Mouse (Mus musculus): ENCODE results near the gene Akr1a1. TPM values are rescaled to one million over a fixed set of nuclear protein-coding genes. Genes with fewer than 3 reads are reported as not detected.
A peak's percentile ranks its signal among the peaks of the same experiment; 100 is the strongest.

Akr1a1 gene
- polyA plus RNA-seq (2015; fragmentation: Nextera tagmentation; extraction: Ambion mirVana): 794 and 796 TPM in 2 replicates

DNA sequence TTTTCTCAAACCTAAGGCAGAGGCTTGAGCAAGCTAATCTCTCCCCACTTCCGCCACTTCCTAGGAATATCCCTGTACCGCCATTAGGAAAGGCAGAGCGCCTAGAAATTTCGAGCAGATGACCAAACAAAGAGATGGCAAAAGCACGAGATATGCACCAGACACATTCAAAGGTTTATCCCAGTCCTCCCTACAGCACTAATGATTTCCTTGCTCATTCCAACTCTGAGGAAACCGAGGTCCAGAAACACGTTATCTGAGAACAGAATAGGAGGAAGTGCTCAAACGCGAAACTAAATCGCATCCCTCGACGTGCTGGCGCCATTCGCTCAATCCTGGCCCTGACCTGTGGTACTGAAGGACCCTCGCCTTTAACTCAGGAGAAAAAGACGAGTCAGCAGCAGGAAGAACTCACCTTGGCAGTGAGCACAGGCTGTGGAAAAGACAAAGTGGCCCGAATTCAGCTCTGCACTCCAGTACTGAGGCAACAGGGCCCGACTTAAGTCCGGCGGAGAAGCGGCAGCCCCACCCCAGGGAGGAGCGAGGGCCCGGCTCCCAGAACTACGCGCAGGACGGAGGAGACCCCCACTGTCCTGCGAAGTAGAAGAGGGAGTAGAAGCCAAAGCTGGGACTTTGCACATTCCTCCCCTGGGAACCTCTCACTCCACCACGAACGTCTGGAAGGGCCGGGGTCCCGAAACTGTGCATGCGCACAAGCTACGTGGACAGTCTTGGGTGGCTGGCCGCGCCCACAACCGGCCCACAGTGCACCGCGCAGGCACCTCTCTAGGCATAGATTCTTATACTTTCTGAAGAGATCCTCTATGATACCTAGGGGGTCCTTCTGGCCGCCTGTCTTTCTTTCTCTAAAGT lies at the start of gene Akr1a1:
Akr1a1 (minus strand) TSS at position 757 of the 873 bp plus-strand sequence.
- Histone ChIP-seq H3K27ac (ENCODE audit: low read length) (peak within 1 kb of the TSS; percentile 73), H3K4me3 (replicated peaks; ENCODE audit: low read length) (peak within 1 kb of the TSS; percentile 73), H3K36me3 (ENCODE audit: control insufficient read depth, insufficient read depth) (no peaks in the 10 kb centered on the region; the same call in 1 of the 2 replicates), H3K4me1 (replicated peaks; ENCODE audit: control insufficient read depth, insufficient read depth, low read length) (peaks cover 38% of the 10 kb centered on the region), H3K9ac (replicated peaks; ENCODE audit: low read depth, low read length) (peak within 1 kb of the TSS; percentile 83), H3K4me2 (ENCODE audit: low read length) (peak within 1 kb of the TSS; percentile 87), H3K9me3 (ENCODE audit: control insufficient read depth, low read length) (no peaks in the 10 kb centered on the region), H3K27me3 (replicated peaks; ENCODE audit: control insufficient read depth, insufficient read depth, low read length) (no peaks in the 10 kb centered on the region)
- ATAC-seq: peak; percentile 100
- WGBS: under 1% methylated on average over 39 of the region's 39 CpGs

DNA sequence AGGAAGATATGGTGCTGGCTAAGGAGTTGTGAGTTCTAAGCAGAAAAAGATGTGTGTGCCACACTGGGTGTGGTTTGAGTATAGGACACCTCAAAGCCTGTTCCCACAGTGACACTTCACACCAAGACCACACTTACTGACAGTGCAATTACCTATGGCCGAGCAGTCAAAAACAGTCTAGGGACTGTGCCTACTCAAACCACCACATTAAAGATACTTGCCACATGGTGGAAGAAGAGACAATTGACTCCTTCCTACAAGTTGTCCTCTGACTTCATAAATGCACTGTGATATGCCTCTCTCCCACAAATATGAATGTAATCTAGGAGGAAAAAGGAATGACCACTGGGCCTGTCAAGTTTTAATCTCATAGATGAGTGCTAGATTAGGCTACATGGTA lies 49.5 kb upstream of the Akr1a1 start:
- no peak overlapping the region for H3K27ac ChIP-seq (ENCODE audit: low read length)
- no peak for ATAC-seq
- WGBS: 83% methylated on average over 1 of the region's 1 CpGs

DNA sequence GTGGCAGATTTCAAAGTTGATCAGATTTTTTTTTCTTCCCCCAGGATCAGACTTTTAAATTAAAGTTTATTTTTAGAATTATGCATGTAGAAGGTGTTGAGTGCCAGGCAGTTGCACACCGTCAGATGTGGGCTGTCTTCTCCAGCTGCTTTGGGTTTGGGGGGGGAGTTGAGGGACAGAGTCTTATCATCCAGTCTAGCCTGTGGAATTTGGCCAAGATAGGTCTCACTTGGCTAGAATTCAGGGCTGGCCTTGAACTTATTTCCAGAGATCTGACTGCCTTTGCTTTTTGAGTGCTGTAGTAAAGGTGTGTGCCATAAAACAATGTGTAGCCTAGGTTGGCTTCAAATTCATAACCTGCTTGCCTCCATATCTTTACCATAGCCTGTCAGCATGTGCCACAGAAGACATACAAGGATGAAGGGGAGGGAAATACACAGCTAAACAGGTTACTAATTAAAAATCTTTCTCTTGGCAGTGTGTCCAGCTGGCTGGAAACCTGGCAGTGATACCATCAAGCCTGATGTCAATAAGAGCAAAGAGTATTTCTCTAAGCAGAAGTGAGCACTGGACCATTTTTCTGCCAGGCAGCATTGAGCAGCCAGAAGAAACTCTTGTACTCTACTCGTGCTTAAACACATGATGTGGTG lies 47.3 kb upstream of the Akr1a1 start:
- no peaks in the 10 kb centered on the region for H3K9me3 ChIP-seq (ENCODE audit: control insufficient read depth, low read length)
- no peak for ATAC-seq
- H3K4me1 ChIP-seq (replicated peaks; ENCODE audit: control insufficient read depth, insufficient read depth, low read length): no peaks in the 10 kb centered on the region
- no peak overlapping the region for H3K4me2 ChIP-seq (ENCODE audit: low read length)
- 76% methylated on average over 2 of the region's 2 CpGs for WGBS
- H3K4me3 ChIP-seq (replicated peaks; ENCODE audit: low read length): no peak overlapping the region
- no peak overlapping the region for H3K9ac ChIP-seq (replicated peaks; ENCODE audit: low read depth, low read length)
- no peak overlapping the region for H3K27ac ChIP-seq (ENCODE audit: low read length)
- no peaks in the 10 kb centered on the region for H3K27me3 ChIP-seq (replicated peaks; ENCODE audit: control insufficient read depth, insufficient read depth, low read length)
- peaks cover 8% of the 10 kb centered on the region for H3K36me3 ChIP-seq (ENCODE audit: control insufficient read depth, insufficient read depth)

More for the DNA sequence above, 49.5 kb upstream of the Akr1a1 start:
- H3K4me1 ChIP-seq (replicated peaks; ENCODE audit: control insufficient read depth, insufficient read depth, low read length): no peaks in the 10 kb centered on the region
- H3K9me3 ChIP-seq (ENCODE audit: control insufficient read depth, low read length): no peaks in the 10 kb centered on the region
- no peak overlapping the region for H3K4me3 ChIP-seq (replicated peaks; ENCODE audit: low read length)
- H3K27me3 ChIP-seq (replicated peaks; ENCODE audit: control insufficient read depth, insufficient read depth, low read length): no peaks in the 10 kb centered on the region
- no peak overlapping the region for H3K4me2 ChIP-seq (ENCODE audit: low read length)
- H3K36me3 ChIP-seq (ENCODE audit: control insufficient read depth, insufficient read depth): no peaks in the 10 kb centered on the region
- no peak overlapping the region for H3K9ac ChIP-seq (replicated peaks; ENCODE audit: low read depth, low read length)

DNA sequence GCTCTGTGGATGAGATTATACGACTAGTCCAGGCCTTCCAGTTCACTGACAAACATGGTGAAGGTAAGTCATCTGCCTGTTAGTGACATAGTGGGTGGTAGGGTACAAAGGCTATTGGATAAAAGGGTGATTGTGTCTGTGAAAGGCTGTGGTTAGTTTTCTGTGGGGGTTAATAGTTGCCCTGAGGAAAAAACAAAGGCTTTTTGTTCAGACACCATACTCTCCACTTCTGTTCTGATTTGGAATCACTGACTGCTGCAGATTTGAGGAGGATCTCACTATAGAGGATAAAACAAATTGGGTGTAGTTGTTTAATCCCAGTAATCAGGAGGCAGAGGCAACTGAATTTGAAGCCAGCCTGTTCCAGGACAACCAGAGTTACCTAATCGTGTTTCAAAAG lies 42.3 kb upstream of the Akr1a1 start:
- WGBS: 71% methylated on average over 2 of the region's 2 CpGs
- Histone ChIP-seq H3K9me3 (ENCODE audit: control insufficient read depth, low read length) (no peaks in the 10 kb centered on the region), H3K9ac (replicated peaks; ENCODE audit: low read depth, low read length) (no peak overlapping the region), H3K4me1 (replicated peaks; ENCODE audit: control insufficient read depth, insufficient read depth, low read length) (no peaks in the 10 kb centered on the region), H3K4me3 (replicated peaks; ENCODE audit: low read length) (no peak overlapping the region), H3K36me3 (ENCODE audit: control insufficient read depth, insufficient read depth) (peaks cover 15% of the 10 kb centered on the region), H3K27me3 (replicated peaks; ENCODE audit: control insufficient read depth, insufficient read depth, low read length) (no peaks in the 10 kb centered on the region), H3K27ac (ENCODE audit: low read length) (no peak overlapping the region), H3K4me2 (ENCODE audit: low read length) (no peak overlapping the region)
- ATAC-seq: no peak

DNA sequence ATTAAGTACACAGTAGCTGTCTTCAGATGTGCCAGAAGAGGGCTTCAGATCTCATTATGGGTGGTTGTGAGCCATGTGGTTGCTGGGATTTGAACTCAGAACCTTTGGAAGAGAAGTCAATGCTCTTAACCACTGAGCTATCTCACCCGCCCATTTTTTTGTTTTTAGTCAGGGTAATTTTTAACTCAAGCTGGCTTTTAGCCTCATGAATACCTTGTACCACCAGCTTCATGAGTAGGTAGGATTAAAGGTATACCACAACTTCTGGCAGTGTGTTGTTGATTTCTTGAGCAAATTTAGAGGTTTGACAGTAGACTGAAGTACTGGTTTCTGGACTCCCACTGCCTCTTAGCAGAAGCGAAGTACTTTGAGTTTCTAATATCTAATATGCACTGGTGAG lies 40.7 kb upstream of the Akr1a1 start:
- H3K9ac ChIP-seq (replicated peaks; ENCODE audit: low read depth, low read length): no peak overlapping the region
- ATAC-seq: no peak
- no peaks in the 10 kb centered on the region for H3K9me3 ChIP-seq (ENCODE audit: control insufficient read depth, low read length)
- H3K27ac ChIP-seq (ENCODE audit: low read length): no peak overlapping the region
- peaks cover 15% of the 10 kb centered on the region for H3K36me3 ChIP-seq (ENCODE audit: control insufficient read depth, insufficient read depth)
- H3K4me3 ChIP-seq (replicated peaks; ENCODE audit: low read length): no peak overlapping the region
- no peak overlapping the region for H3K4me2 ChIP-seq (ENCODE audit: low read length)
- 98% methylated on average over 2 of the region's 2 CpGs for WGBS
- H3K27me3 ChIP-seq (replicated peaks; ENCODE audit: control insufficient read depth, insufficient read depth, low read length): no peaks in the 10 kb centered on the region
- peaks cover 2% of the 10 kb centered on the region for H3K4me1 ChIP-seq (replicated peaks; ENCODE audit: control insufficient read depth, insufficient read depth, low read length)

DNA sequence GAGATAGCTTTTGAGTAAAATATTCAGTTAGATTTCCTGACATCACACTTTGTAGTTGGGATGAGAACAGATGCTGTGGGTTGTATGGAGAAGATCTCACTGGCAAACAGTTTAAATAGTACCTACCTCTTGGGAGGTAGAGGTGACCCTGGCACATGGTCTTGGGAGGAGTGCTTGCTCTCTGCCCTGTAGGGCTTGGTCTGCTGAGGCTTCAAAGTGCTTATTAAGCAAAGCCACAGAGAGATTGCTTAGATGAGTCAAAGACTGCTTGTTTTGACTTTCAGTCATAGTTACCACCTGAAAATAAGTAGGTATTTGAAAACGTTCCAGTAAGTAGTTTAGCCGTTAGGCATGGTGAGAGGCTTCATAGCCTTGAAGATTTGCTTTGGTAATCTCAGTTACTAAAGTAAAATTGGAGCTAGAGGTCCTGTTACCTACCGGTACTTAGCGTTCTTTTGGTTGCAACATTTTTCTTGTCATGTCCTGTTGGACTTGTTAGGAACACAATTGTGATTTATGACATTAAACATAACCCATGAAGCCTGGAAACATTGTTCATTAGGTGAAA lies 37.9 kb upstream of the Akr1a1 start:
- peaks cover 7% of the 10 kb centered on the region; the same call in 1 of the 2 replicates for H3K36me3 ChIP-seq (ENCODE audit: control insufficient read depth, insufficient read depth)
- H3K4me1 ChIP-seq (replicated peaks; ENCODE audit: control insufficient read depth, insufficient read depth, low read length): peaks cover 19% of the 10 kb centered on the region
- H3K27ac ChIP-seq (ENCODE audit: low read length): no peak overlapping the region
- no peaks in the 10 kb centered on the region for H3K9me3 ChIP-seq (ENCODE audit: control insufficient read depth, low read length)
- H3K4me3 ChIP-seq (replicated peaks; ENCODE audit: low read length): no peak overlapping the region
- H3K4me2 ChIP-seq (ENCODE audit: low read length): no peak overlapping the region
- H3K27me3 ChIP-seq (replicated peaks; ENCODE audit: control insufficient read depth, insufficient read depth, low read length): no peaks in the 10 kb centered on the region
- H3K9ac ChIP-seq (replicated peaks; ENCODE audit: low read depth, low read length): no peak overlapping the region
- ATAC-seq: no peak
- WGBS: 92% methylated on average over 4 of the region's 4 CpGs

DNA sequence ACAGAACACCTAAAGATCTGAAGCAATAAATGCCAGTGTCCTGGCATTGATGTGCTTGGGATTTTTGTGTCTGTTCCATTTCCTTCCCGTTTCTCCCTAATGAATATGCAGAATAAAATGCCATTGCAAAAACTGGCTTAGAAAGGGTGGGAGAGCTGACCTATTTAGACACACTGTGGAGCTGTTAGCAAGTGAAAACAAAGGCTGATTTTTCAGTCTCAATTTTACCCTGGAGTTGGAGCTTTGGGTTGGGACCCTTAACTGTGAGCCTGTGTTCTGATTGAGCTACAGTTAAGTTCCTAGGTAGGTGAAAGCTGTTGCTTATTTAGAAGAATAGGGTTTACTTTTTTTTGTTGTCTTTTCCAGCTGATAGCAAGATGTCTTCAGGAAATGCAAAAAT lies 35.6 kb upstream of the Akr1a1 start:
- ATAC-seq: no peak
- Histone ChIP-seq H3K36me3 (ENCODE audit: control insufficient read depth, insufficient read depth) (peaks cover 2% of the 10 kb centered on the region; the same call in 1 of the 2 replicates), H3K27ac (ENCODE audit: low read length) (no peak overlapping the region), H3K4me1 (replicated peaks; ENCODE audit: control insufficient read depth, insufficient read depth, low read length) (peaks cover 19% of the 10 kb centered on the region), H3K9ac (replicated peaks; ENCODE audit: low read depth, low read length) (no peak overlapping the region), H3K4me2 (ENCODE audit: low read length) (peak overlapping the region; percentile 80), H3K4me3 (replicated peaks; ENCODE audit: low read length) (peak overlapping the region; percentile 71), H3K9me3 (ENCODE audit: control insufficient read depth, low read length) (no peaks in the 10 kb centered on the region), H3K27me3 (replicated peaks; ENCODE audit: control insufficient read depth, insufficient read depth, low read length) (no peaks in the 10 kb centered on the region)
- 7% methylated on average over 1 of the region's 1 CpGs for WGBS

DNA sequence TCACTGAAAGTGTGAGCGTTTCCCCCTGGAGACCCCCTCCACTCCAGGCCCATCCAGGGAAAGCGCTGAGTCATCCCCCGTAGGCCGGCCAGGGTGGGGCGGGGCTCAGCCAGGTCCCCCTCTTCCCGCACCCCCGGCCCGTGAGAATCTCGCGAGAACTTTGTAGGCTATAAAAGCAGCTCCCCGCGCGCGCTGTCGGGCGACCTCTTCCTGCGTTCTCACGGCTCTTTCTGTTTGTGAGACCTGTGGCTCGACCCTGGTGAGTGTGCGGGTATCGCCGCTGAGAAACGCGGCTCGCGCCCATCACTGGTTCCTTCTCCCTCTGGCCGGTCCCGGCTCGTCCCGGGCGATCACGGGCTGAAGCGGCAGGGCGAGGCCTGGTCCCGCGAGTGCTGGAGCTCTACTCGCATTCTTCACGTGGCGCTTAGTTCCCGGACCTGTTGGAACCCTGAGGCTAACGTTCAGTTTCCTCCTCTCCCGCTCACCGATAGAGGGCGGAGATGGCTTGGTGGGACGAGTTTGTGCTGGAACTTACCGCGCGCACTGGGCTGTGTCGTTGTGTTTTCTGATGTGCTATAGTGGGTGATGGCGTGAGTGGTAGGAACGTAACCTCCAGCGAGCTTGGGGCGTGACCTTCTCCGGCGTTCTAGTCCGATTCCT lies 34.1 kb upstream of the Akr1a1 start, which contains the start of gene Prdx1:
Prdx1 (plus strand) TSS at position 143 of the 660 bp plus-strand sequence.
- Histone ChIP-seq H3K27ac (ENCODE audit: low read length) (peak within 1 kb of the TSS; percentile 80), H3K9ac (replicated peaks; ENCODE audit: low read depth, low read length) (peak within 1 kb of the TSS; percentile 70), H3K4me3 (replicated peaks; ENCODE audit: low read length) (peak within 1 kb of the TSS; percentile 71), H3K27me3 (replicated peaks; ENCODE audit: control insufficient read depth, insufficient read depth, low read length) (no peaks in the 10 kb centered on the region), H3K4me1 (replicated peaks; ENCODE audit: control insufficient read depth, insufficient read depth, low read length) (peaks cover 19% of the 10 kb centered on the region), H3K4me2 (ENCODE audit: low read length) (peak within 1 kb of the TSS; percentile 80), H3K36me3 (ENCODE audit: control insufficient read depth, insufficient read depth) (peaks cover 2% of the 10 kb centered on the region; the same call in 1 of the 2 replicates), H3K9me3 (ENCODE audit: control insufficient read depth, low read length) (no peaks in the 10 kb centered on the region)
- WGBS: under 1% methylated on average over 50 of the region's 56 CpGs
- peak; percentile 95 for ATAC-seq

Data from forebrain, embryonic 16.5 days (tissue).